Mouse (Mus musculus) neural tube, embryonic 13.5 days (tissue): ENCODE results near the gene Gsdmc4. TPM values are rescaled to one million over a fixed set of nuclear protein-coding genes. Genes with fewer than 3 reads are reported as not detected.
"Not testable (repeated sequence)": the region's sequence is repeated elsewhere in the genome, so short reads cannot be mapped to it uniquely, and the experiment has no call there.

ENCODE experiments used
- ATAC-seq: fragments of 200-750 bp; cut with Nextera tagmentation; 2 replicates; pipeline ENCODE4 v1.8.0; 2017; ENCODE audit warnings: low read depth, mild to moderate bottlenecking, moderate TSS enrichment, moderate library complexity
- H3K27ac ChIP-seq: fragments of 300-500 bp; sonication (generic); replicated peaks from 2 replicates; pipeline ENCODE4 v1.5.1; 2015; ENCODE audit warnings: moderate library complexity, mild to moderate bottlenecking, inconsistent platforms
- H3K27me3 ChIP-seq: fragments of 300-500 bp; sonication (generic); 2 replicates; pipeline ENCODE4 v1.6.1; 2015; ENCODE audit warnings: mild to moderate bottlenecking, inconsistent platforms
- H3K36me3 ChIP-seq: fragments of 300-500 bp; sonication (generic); 2 replicates; pipeline ENCODE4 v1.6.1; 2015; ENCODE audit warnings: mild to moderate bottlenecking, inconsistent platforms
- H3K4me1 ChIP-seq: fragments of 300-500 bp; sonication (generic); replicated peaks from 2 replicates; pipeline ENCODE4 v1.6.1; 2015; ENCODE audit warnings: inconsistent platforms
- H3K4me2 ChIP-seq: fragments of 300-500 bp; sonication (generic); 2 replicates; pipeline ENCODE4 v1.6.1; 2015; ENCODE audit warnings: inconsistent platforms, mild to moderate bottlenecking, moderate library complexity
- H3K4me3 ChIP-seq: fragments of 300-500 bp; sonication (generic); 2 replicates; pipeline ENCODE4 v1.5.1; 2015; ENCODE audit warnings: mild to moderate bottlenecking, inconsistent platforms
- H3K9ac ChIP-seq: fragments of 300-500 bp; sonication (generic); 2 replicates; pipeline ENCODE4 v1.6.1; 2015; ENCODE audit warnings: moderate library complexity, mild to moderate bottlenecking, inconsistent platforms
- H3K9me3 ChIP-seq: fragments of 300-500 bp; sonication (generic); 2 replicates; pipeline ENCODE4 v1.6.1; 2016; ENCODE audit warnings: inconsistent platforms
- WGBS: fragments of 180-500 bp; shearing (Covaris S2); methylation state at CpG from one replicate; pipeline ENCODE4 v1.1.7; 2015; 5-methylcytosine and 5-hydroxymethylcytosine counted together
- polyA plus RNA-seq: library from polyadenylated mRNA; unstranded; fragments of >200 nt; fragmentation: Nextera tagmentation; extraction: Ambion mirVana; gene quantifications from 2 replicates; pipeline ENCODE4 v1.2.1, GENCODE M21; 2015

Gsdmc4 gene
- polyA plus RNA-seq, 1 experiment from 2014 or later, result not detected

DNA sequence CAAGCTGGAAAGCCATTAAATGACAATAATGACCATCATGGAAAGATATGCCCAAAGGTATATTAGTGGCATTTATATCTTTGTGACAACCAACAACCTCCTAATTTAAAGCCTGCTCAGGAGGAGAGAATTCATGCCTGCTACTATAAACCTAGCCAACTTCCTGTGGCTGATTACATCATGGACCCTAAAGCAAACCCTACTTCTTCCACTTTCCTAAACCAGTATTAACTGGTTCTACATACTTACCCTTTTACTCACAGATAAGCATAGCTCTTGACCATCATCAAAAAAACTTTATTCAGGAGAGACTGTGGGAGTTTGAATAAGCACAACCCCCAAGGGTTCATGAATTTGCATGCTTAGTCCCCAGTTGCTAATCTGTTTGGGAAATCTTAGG is 2.2 kb downstream of the Gsdmc4 start:
- ATAC-seq, H3K4me3 ChIP-seq: not testable (repeated sequence)

DNA sequence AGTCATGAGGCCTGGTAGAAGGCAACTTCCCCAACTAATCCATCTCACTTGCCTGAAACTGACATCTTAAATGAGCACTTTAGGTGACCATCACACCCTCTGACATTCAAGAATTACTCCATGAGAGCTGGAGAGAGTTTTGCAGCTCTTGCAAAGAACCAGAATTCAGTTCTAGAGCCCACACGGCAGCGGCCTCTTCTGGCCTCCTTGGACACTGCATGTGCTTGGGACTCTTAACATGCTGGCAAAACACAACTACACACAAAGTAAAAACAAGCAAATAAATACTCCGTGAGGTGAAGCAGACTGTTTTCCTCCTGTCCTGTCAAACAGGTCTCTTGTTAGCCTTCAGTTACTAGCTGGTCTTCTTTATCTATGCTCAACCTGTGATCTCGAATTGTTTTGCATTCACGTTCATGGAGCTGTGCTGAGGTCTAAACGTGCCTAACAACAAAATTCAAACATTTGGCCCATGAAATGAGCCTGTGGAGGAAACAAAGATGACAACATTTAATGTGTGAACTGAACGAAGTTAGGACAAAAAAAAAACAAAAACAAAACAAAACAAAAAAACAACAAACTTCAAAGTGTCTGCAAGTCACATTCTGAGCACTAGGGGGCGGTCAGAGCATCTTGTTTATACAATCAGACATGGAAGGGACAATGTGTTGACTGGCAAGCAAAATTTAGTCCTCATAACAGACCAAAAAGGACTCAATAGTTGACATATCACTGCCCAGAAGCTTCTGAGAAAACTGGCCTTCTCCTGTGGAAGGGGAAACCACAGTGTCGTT is 16.3 kb downstream of the Gsdmc4 start:
- WGBS, result 41% methylated on average over 9 of the region's 9 CpGs
- ATAC-seq, H3K27me3 ChIP-seq: not testable (repeated sequence)

More for the DNA sequence above, 2.2 kb downstream of the Gsdmc4 start:
- H3K4me1 ChIP-seq, H3K4me2 ChIP-seq, H3K36me3 ChIP-seq, H3K9ac ChIP-seq, H3K9me3 ChIP-seq, H3K27me3 ChIP-seq, H3K27ac ChIP-seq: not testable (repeated sequence)

DNA sequence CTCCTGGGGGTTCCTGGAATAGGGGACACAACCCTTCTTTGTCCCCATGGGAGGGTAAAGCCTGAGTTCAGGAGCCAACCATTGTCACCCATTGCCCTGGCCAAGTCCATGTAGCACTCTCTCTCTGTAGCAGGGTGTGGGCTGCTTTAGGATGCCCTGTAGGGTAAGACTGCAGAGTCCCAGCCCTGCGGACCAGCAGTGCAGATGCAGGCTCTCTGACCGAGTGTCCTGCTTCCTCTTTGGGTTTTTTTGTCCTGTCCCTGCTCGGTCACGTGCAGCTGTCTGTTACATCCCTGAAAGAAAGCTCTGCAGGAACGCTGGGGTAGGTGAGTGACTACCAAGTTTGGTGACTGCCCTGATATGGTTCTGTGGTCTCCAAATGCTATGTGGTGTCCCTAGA is 23.7 kb downstream of the Gsdmc4 start:
- not testable (repeated sequence) for H3K4me3 ChIP-seq, H3K9ac ChIP-seq, H3K4me1 ChIP-seq, H3K36me3 ChIP-seq, H3K4me2 ChIP-seq, H3K9me3 ChIP-seq, ATAC-seq, H3K27ac ChIP-seq, H3K27me3 ChIP-seq
- 73% methylated on average over 5 of the region's 5 CpGs for WGBS

More for the DNA sequence above, 16.3 kb downstream of the Gsdmc4 start:
- H3K4me2 ChIP-seq, H3K9ac ChIP-seq, H3K9me3 ChIP-seq, H3K4me3 ChIP-seq, H3K27ac ChIP-seq, H3K4me1 ChIP-seq, H3K36me3 ChIP-seq: not testable (repeated sequence)

DNA sequence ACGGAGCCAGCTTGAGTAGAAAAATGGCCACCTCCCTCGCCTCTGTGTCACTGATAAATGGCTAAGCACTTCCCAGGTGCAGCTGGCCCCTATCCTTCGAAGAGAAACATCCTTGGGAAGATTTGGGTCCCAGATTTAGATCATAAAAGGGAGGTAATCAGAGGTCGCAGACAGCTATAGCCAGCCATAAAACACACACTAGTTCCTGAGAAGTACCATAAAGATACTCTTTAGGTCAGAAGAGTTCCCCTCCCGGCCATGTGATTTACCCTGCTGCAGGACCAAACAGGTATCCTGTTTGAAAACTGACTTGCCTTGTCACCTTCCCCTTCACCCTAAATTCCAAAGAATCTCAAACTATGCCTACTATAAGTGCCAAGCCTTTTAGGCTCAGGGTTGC is 24.1 kb downstream of the Gsdmc4 start:
- not testable (repeated sequence) for H3K36me3 ChIP-seq, H3K9me3 ChIP-seq, ATAC-seq, H3K9ac ChIP-seq, H3K4me1 ChIP-seq, H3K27ac ChIP-seq, H3K27me3 ChIP-seq, H3K4me2 ChIP-seq, H3K4me3 ChIP-seq
- WGBS, result no CpG with 5 or more reads among the region's 5 CpGs

DNA sequence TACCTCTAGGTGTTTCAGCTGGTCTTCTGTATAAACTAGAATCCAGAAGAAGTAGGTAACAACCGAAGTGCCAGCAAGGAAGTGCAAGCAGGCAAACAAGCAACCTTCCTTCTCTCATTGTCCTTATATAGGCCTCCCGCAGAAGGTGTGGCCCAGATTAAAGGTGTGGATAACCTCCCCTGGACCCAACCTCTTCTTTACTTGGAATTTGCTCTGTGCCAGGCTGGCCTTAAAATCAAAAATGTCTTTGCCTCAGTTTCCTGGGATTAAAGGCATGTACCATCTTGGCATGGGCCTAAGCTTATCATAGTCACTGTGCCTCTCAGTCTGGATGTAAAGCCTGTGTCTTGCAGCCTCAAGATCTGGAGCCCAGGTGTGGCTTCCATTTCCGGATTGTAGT is 33.6 kb downstream of the Gsdmc4 start, which contains the start of gene Gsdmc3:
Gene Gsdmc3, minus strand, starts transcription at position 101 of the 400 bp plus-strand sequence.
- WGBS, result 94% methylated on average over 1 of the region's 3 CpGs
- H3K27me3 ChIP-seq, result not testable (repeated sequence)

DNA sequence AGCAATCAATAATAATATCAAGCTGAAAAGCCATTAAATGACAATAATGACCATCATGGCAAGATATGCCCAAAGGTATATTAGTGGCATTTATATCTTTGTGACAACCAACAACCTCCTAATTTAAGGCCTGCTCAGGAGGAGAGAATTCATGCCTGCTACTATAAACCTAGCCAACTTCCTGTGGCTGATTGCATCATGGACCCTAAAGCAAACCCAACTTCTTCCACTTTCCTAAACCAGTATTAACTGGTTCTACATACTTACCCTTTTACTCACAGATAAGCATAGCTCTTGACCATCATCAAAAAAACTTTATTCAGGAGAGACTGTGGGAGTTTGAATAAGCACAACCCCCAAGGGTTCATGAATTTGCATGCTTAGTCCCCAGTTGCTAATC is 35.9 kb downstream of the Gsdmc4 start:
- not testable (repeated sequence) for ATAC-seq

More for the DNA sequence above, 33.6 kb downstream of the Gsdmc4 start, which contains the start of gene Gsdmc3:
- not testable (repeated sequence) for H3K4me1 ChIP-seq, ATAC-seq, H3K36me3 ChIP-seq, H3K4me3 ChIP-seq, H3K9me3 ChIP-seq, H3K9ac ChIP-seq, H3K27ac ChIP-seq, H3K4me2 ChIP-seq

DNA sequence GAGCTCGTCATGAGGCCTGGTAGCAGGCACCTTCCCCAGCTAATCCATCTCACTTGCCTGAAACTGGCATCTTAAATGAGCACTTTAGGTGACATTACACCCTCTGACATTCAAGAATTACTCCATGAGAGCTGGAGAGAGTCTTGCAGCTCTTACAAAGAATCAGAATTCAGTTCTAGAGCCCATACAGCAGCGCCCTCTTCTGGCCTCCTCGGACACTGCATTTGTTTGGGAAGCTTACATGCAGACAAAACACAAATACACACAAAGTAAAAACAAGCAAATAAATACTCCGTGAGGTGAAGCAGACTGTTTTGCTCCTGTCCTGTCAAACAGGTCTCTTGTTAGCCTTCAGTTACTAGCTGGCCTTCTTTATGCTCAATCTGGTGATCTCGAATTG is 50.1 kb downstream of the Gsdmc4 start:
- not testable (repeated sequence) for H3K4me3 ChIP-seq, H3K27me3 ChIP-seq, H3K4me1 ChIP-seq, H3K36me3 ChIP-seq, ATAC-seq, H3K9me3 ChIP-seq, H3K4me2 ChIP-seq, H3K9ac ChIP-seq, H3K27ac ChIP-seq
- WGBS, result 50% methylated on average over 5 of the region's 5 CpGs

More for the DNA sequence above, 35.9 kb downstream of the Gsdmc4 start:
- H3K36me3 ChIP-seq, H3K4me2 ChIP-seq, H3K27me3 ChIP-seq, H3K9me3 ChIP-seq, H3K4me3 ChIP-seq, H3K9ac ChIP-seq, H3K4me1 ChIP-seq, H3K27ac ChIP-seq: not testable (repeated sequence)

Other genes starting within 250 kb of the Gsdmc4 start
- gene Gsdmc2, start 67.1 kb downstream of the Gsdmc4 start, polyA plus RNA-seq, result not detected in 2 replicates
- gene Gsdmc3, start 33.7 kb downstream of the Gsdmc4 start, polyA plus RNA-seq, result not detected in 2 replicates
- 102 and 110 TPM in 2 replicates for gene Fam49b, start 148.2 kb upstream of the Gsdmc4 start, polyA plus RNA-seq